Mouse (Mus musculus): ENCODE measurements at regions not wholly inside any gene's neighbourhood (a gene's known extent, or its start where the extent isn't known, plus 50 kb on each side); places are given as distances from the start of the nearest gene placed in this dataset.
A peak's percentile ranks its signal among the peaks of the same experiment; 100 is the strongest.

GRCm38 (mm10) chr1:143946933-143947332 lies 57.0 kb downstream of the Rgs2 start:
- no peak overlapping the region for H3K9ac ChIP-seq (replicated peaks; ENCODE audit: low read depth, low read length)
- no peaks in the 10 kb centered on the region for H3K4me1 ChIP-seq (replicated peaks; ENCODE audit: control insufficient read depth, insufficient read depth, low read length)
- no peaks in the 10 kb centered on the region for H3K36me3 ChIP-seq (ENCODE audit: control insufficient read depth, insufficient read depth)
- no peaks in the 10 kb centered on the region for H3K27me3 ChIP-seq (replicated peaks; ENCODE audit: control insufficient read depth, insufficient read depth, low read length)
- H3K4me2 ChIP-seq (ENCODE audit: low read length) = no peak overlapping the region
- no peak overlapping the region for H3K4me3 ChIP-seq (replicated peaks; ENCODE audit: low read length)
- H3K9me3 ChIP-seq (ENCODE audit: control insufficient read depth, low read length) = no peaks in the 10 kb centered on the region
- H3K27ac ChIP-seq (ENCODE audit: low read length) = no peak overlapping the region
- ATAC-seq = no peak

- no peaks in the 10 kb centered on the region for H3K36me3 ChIP-seq (ENCODE audit: control insufficient read depth, insufficient read depth)
- H3K4me2 ChIP-seq (ENCODE audit: low read length) = no peak overlapping the region
- peaks cover 13% of the 10 kb centered on the region for H3K4me1 ChIP-seq (replicated peaks; ENCODE audit: control insufficient read depth, insufficient read depth, low read length)
- ATAC-seq = peak; percentile 76
- no peak overlapping the region for H3K9ac ChIP-seq (replicated peaks; ENCODE audit: low read depth, low read length)
- no peaks in the 10 kb centered on the region for H3K27me3 ChIP-seq (replicated peaks; ENCODE audit: control insufficient read depth, insufficient read depth, low read length)
- WGBS = 31% methylated on average over 5 of the region's 5 CpGs
- no peaks in the 10 kb centered on the region for H3K9me3 ChIP-seq (ENCODE audit: control insufficient read depth, low read length)
- H3K27ac ChIP-seq (ENCODE audit: low read length) = no peak overlapping the region
- H3K4me3 ChIP-seq (replicated peaks; ENCODE audit: low read length) = no peak overlapping the region
Observed at GRCm38 (mm10) chr1:143941465-143941864, 62.5 kb downstream of the Rgs2 start.

- H3K27me3 ChIP-seq (replicated peaks; ENCODE audit: control insufficient read depth, insufficient read depth, low read length) = no peaks in the 10 kb centered on the region
- no peak overlapping the region for H3K4me2 ChIP-seq (ENCODE audit: low read length)
- WGBS = 36% methylated on average over 2 of the region's 2 CpGs
- H3K27ac ChIP-seq (ENCODE audit: low read length) = peak overlapping the region; percentile 35
- peaks cover 13% of the 10 kb centered on the region for H3K4me1 ChIP-seq (replicated peaks; ENCODE audit: control insufficient read depth, insufficient read depth, low read length)
- peak; percentile 7; the same call in 1 of the 2 replicates for ATAC-seq
- H3K4me3 ChIP-seq (replicated peaks; ENCODE audit: low read length) = no peak overlapping the region
- H3K9ac ChIP-seq (replicated peaks; ENCODE audit: low read depth, low read length) = no peak overlapping the region
- H3K36me3 ChIP-seq (ENCODE audit: control insufficient read depth, insufficient read depth) = no peaks in the 10 kb centered on the region
- no peaks in the 10 kb centered on the region for H3K9me3 ChIP-seq (ENCODE audit: control insufficient read depth, low read length)
Observed at GRCm38 (mm10) chr1:143939511-143939910, 64.5 kb downstream of the Rgs2 start.

GRCm38 (mm10) chr1:143938569-143938968 lies 65.4 kb downstream of the Rgs2 start:
- no peak overlapping the region for H3K9ac ChIP-seq (replicated peaks; ENCODE audit: low read depth, low read length)
- ATAC-seq = peak; percentile 73
- no peak overlapping the region for H3K4me3 ChIP-seq (replicated peaks; ENCODE audit: low read length)
- no peaks in the 10 kb centered on the region for H3K36me3 ChIP-seq (ENCODE audit: control insufficient read depth, insufficient read depth)
- WGBS = 46% methylated on average over 3 of the region's 3 CpGs
- H3K4me1 ChIP-seq (replicated peaks; ENCODE audit: control insufficient read depth, insufficient read depth, low read length) = peaks cover 13% of the 10 kb centered on the region
- no peak overlapping the region for H3K4me2 ChIP-seq (ENCODE audit: low read length)
- peak overlapping the region; percentile 3; the same call in 1 of the 2 replicates for H3K27ac ChIP-seq (ENCODE audit: low read length)
- no peaks in the 10 kb centered on the region for H3K27me3 ChIP-seq (replicated peaks; ENCODE audit: control insufficient read depth, insufficient read depth, low read length)
- H3K9me3 ChIP-seq (ENCODE audit: control insufficient read depth, low read length) = no peaks in the 10 kb centered on the region

GRCm38 (mm10) chr1:143930798-143931197 lies 73.2 kb downstream of the Rgs2 start:
- no peak overlapping the region for H3K4me3 ChIP-seq (replicated peaks; ENCODE audit: low read length)
- no peak for ATAC-seq
- 89% methylated on average over 3 of the region's 3 CpGs for WGBS
- no peaks in the 10 kb centered on the region for H3K4me1 ChIP-seq (replicated peaks; ENCODE audit: control insufficient read depth, insufficient read depth, low read length)
- no peak overlapping the region for H3K4me2 ChIP-seq (ENCODE audit: low read length)
- H3K36me3 ChIP-seq (ENCODE audit: control insufficient read depth, insufficient read depth) = no peaks in the 10 kb centered on the region
- no peak overlapping the region for H3K27ac ChIP-seq (ENCODE audit: low read length)
- no peaks in the 10 kb centered on the region for H3K27me3 ChIP-seq (replicated peaks; ENCODE audit: control insufficient read depth, insufficient read depth, low read length)
- H3K9me3 ChIP-seq (ENCODE audit: control insufficient read depth, low read length) = no peaks in the 10 kb centered on the region
- no peak overlapping the region for H3K9ac ChIP-seq (replicated peaks; ENCODE audit: low read depth, low read length)

GRCm38 (mm10) chr1:143929567-143930165 lies 74.3 kb downstream of the Rgs2 start:
- no peak overlapping the region for H3K4me3 ChIP-seq (replicated peaks; ENCODE audit: low read length)
- no peaks in the 10 kb centered on the region for H3K27me3 ChIP-seq (replicated peaks; ENCODE audit: control insufficient read depth, insufficient read depth, low read length)
- H3K9ac ChIP-seq (replicated peaks; ENCODE audit: low read depth, low read length) = no peak overlapping the region
- no peaks in the 10 kb centered on the region for H3K36me3 ChIP-seq (ENCODE audit: control insufficient read depth, insufficient read depth)
- H3K9me3 ChIP-seq (ENCODE audit: control insufficient read depth, low read length) = no peaks in the 10 kb centered on the region
- no peak for ATAC-seq
- no peak overlapping the region for H3K27ac ChIP-seq (ENCODE audit: low read length)
- 62% methylated on average over 5 of the region's 5 CpGs for WGBS
- no peaks in the 10 kb centered on the region for H3K4me1 ChIP-seq (replicated peaks; ENCODE audit: control insufficient read depth, insufficient read depth, low read length)
- no peak overlapping the region for H3K4me2 ChIP-seq (ENCODE audit: low read length)

- WGBS = 69% methylated on average over 1 of the region's 1 CpGs
- no peak for ATAC-seq
- no peaks in the 10 kb centered on the region for H3K9me3 ChIP-seq (ENCODE audit: control insufficient read depth, low read length)
- no peak overlapping the region for H3K4me2 ChIP-seq (ENCODE audit: low read length)
- no peak overlapping the region for H3K9ac ChIP-seq (replicated peaks; ENCODE audit: low read depth, low read length)
- H3K36me3 ChIP-seq (ENCODE audit: control insufficient read depth, insufficient read depth) = no peaks in the 10 kb centered on the region
- H3K4me3 ChIP-seq (replicated peaks; ENCODE audit: low read length) = no peak overlapping the region
- H3K27me3 ChIP-seq (replicated peaks; ENCODE audit: control insufficient read depth, insufficient read depth, low read length) = no peaks in the 10 kb centered on the region
- peaks cover 4% of the 10 kb centered on the region; the same call in 1 of the 2 replicates for H3K4me1 ChIP-seq (replicated peaks; ENCODE audit: control insufficient read depth, insufficient read depth, low read length)
- H3K27ac ChIP-seq (ENCODE audit: low read length) = no peak overlapping the region
Observed at GRCm38 (mm10) chr1:143922499-143922898, 81.5 kb downstream of the Rgs2 start.

- 17% methylated on average over 7 of the region's 7 CpGs for WGBS
- H3K9me3 ChIP-seq (ENCODE audit: control insufficient read depth, low read length) = no peaks in the 10 kb centered on the region
- H3K9ac ChIP-seq (replicated peaks; ENCODE audit: low read depth, low read length) = no peak overlapping the region
- no peak; the same call in 1 of the 2 replicates for ATAC-seq
- H3K4me2 ChIP-seq (ENCODE audit: low read length) = no peak overlapping the region
- no peak overlapping the region for H3K27ac ChIP-seq (ENCODE audit: low read length)
- peaks cover 4% of the 10 kb centered on the region; the same call in 1 of the 2 replicates for H3K4me1 ChIP-seq (replicated peaks; ENCODE audit: control insufficient read depth, insufficient read depth, low read length)
- no peaks in the 10 kb centered on the region for H3K36me3 ChIP-seq (ENCODE audit: control insufficient read depth, insufficient read depth)
- H3K4me3 ChIP-seq (replicated peaks; ENCODE audit: low read length) = no peak overlapping the region
- H3K27me3 ChIP-seq (replicated peaks; ENCODE audit: control insufficient read depth, insufficient read depth, low read length) = no peaks in the 10 kb centered on the region
Observed at GRCm38 (mm10) chr1:143920256-143920655, 83.7 kb downstream of the Rgs2 start.

GRCm38 (mm10) chr1:143918949-143919348 lies 85.0 kb downstream of the Rgs2 start:
- H3K36me3 ChIP-seq (ENCODE audit: control insufficient read depth, insufficient read depth) = no peaks in the 10 kb centered on the region
- no peak overlapping the region for H3K27ac ChIP-seq (ENCODE audit: low read length)
- no peak overlapping the region for H3K4me2 ChIP-seq (ENCODE audit: low read length)
- peaks cover 4% of the 10 kb centered on the region; the same call in 1 of the 2 replicates for H3K4me1 ChIP-seq (replicated peaks; ENCODE audit: control insufficient read depth, insufficient read depth, low read length)
- ATAC-seq = no peak
- H3K9ac ChIP-seq (replicated peaks; ENCODE audit: low read depth, low read length) = no peak overlapping the region
- no peaks in the 10 kb centered on the region for H3K9me3 ChIP-seq (ENCODE audit: control insufficient read depth, low read length)
- H3K27me3 ChIP-seq (replicated peaks; ENCODE audit: control insufficient read depth, insufficient read depth, low read length) = no peaks in the 10 kb centered on the region
- 75% methylated on average over 5 of the region's 5 CpGs for WGBS
- no peak overlapping the region for H3K4me3 ChIP-seq (replicated peaks; ENCODE audit: low read length)

Data from forebrain, embryonic 16.5 days (tissue).